In genomic region chr2:152397004-152397589, GRCm38 (mm10) we compare ENCODE assay signal across 9 mouse cellular contexts. TPM values are rescaled to one million over a fixed set of nuclear protein-coding genes. Genes with fewer than 3 reads are reported as not detected.
DNase-seq lines count a peak whose midpoint lies in the region; ATAC-seq and TF ChIP-seq lines count a peak whose summit lies in the region.
"Had no signal": no experiment of that assay in that cellular context is flagged by ENCODE, and none has a peak within 500 bp of the region (broad histone marks: within the 10 kb centered on the region; RNA-seq: fewer than 3 reads in every experiment).

No protein-coding gene starts in this region.

- no peaks in the 10 kb centered on the region for H3K9me3 ChIP-seq in hindbrain, postnatal 0 days (ENCODE audit: low read length)

- H3K9ac ChIP-seq in hindbrain, postnatal 0 days (replicated peaks; ENCODE audit: low read length): peak overlapping the region; percentile 78

- peaks cover 18% of the 10 kb centered on the region; the same call in 1 of the 2 replicates for H3K4me1 ChIP-seq in hindbrain, postnatal 0 days (ENCODE audit: insufficient read depth, low read length)

- under 1% methylated on average over 66 of the region's 77 CpGs for WGBS in hindbrain, postnatal 0 days

- H3K27ac ChIP-seq in hindbrain, postnatal 0 days: peak overlapping the region; percentile 99

- H3K36me3 ChIP-seq in hindbrain, postnatal 0 days (ENCODE audit: insufficient read depth, low read length): no peaks in the 10 kb centered on the region

- H3K27me3 ChIP-seq in hindbrain, postnatal 0 days (ENCODE audit: insufficient read depth, low read length): no peaks in the 10 kb centered on the region

- H3K4me2 ChIP-seq in hindbrain, postnatal 0 days (ENCODE audit: low read depth, low read length): peak overlapping the region; percentile 94

- TF ChIP-seq CTCF in hindbrain, postnatal 0 days (IDR thresholded peaks at IDR 0.05; ENCODE audit: low read depth): no peak

- peak; percentile 56 for DNase-seq in T-cell, adult 2 months (ENCODE audit: low spot score)
- peak; percentile 84 to 85 for DNase-seq in cerebellum, postnatal 14 days
- DNase-seq in gastrocnemius, adult 18-20 months (ENCODE audit: low spot score): peak; percentile 49
- peak; percentile 92 for DNase-seq in hindbrain, postnatal 0 days (ENCODE audit: low spot score)
- peak; percentile 68 to 93 for DNase-seq in left cerebral cortex, adult 8-10 months (ENCODE audit: low spot score in 2 of 2)
- DNase-seq in right cerebral cortex, postnatal 36 days (ENCODE audit: low spot score in 2 of 2): peak; percentile 83 to 87
- peak; percentile 85 for DNase-seq in yolk sac, embryonic 10.5 days (ENCODE audit: low spot score)

- peak; percentile 11 for ATAC-seq in hindbrain, postnatal 0 days
- ATAC-seq in megakaryocyte progenitor cell, adult 5-6 weeks (replicated peaks; ENCODE audit: poor library complexity): peak; percentile 10

- peak overlapping the region; percentile 56 for H3K4me3 ChIP-seq in hindbrain, postnatal 0 days (ENCODE audit: low read length)

RNA-seq across cellular contexts. Expression of gene Sox12, which starts 0.8 kb away (rescaled TPM):
- total RNA-seq in gastrocnemius, adult 18-20 months (2021): under 1 TPM; 0.34 to 0.57 TPM
- 49.7 and 50.2 TPM in 2 replicates for total RNA-seq in hindbrain, postnatal 0 days (2014; rRNA removed)
- 9.7 and 10.1 TPM in 2 replicates for polyA plus RNA-seq in hindbrain, postnatal 0 days (2015; fragmentation: Nextera tagmentation; extraction: Ambion mirVana)
- total RNA-seq in left cerebral cortex, adult 8-10 months (2022): 10 to 100 TPM; 12.9 to 15.4 (median 14.3) TPM
- total RNA-seq in megakaryocyte progenitor cell, adult 5-6 weeks (2015): 6.8 and 9.0 TPM in 2 replicates
- 1.9 and 2.2 TPM in 2 replicates for total RNA-seq in megakaryocyte progenitor cell, adult 5-6 weeks (2017)

RNA-seq across cellular contexts. Expression of gene Zcchc3, which starts 17.7 kb away (rescaled TPM):
- total RNA-seq in gastrocnemius, adult 18-20 months (2021): under 1 TPM; 0.62 to 0.76 TPM
- 17.4 TPM in 2 replicates for total RNA-seq in hindbrain, postnatal 0 days (2014; rRNA removed)
- polyA plus RNA-seq in hindbrain, postnatal 0 days (2015; fragmentation: Nextera tagmentation; extraction: Ambion mirVana): 15.8 and 16.1 TPM in 2 replicates
- total RNA-seq in left cerebral cortex, adult 8-10 months (2022): 10 to 100 TPM in 3 of 4 experiments, 1 to 10 TPM in 1; 9.6 to 11.2 (median 10.9) TPM
- 5.3 and 5.7 TPM in 2 replicates for total RNA-seq in megakaryocyte progenitor cell, adult 5-6 weeks (2015)
- total RNA-seq in megakaryocyte progenitor cell, adult 5-6 weeks (2017): 2.8 and 4.1 TPM in 2 replicates

RNA-seq across cellular contexts. Expression of gene 6820408C15Rik, which starts 18.3 kb away (rescaled TPM):
- not detected for total RNA-seq in gastrocnemius, adult 18-20 months (2021)
- total RNA-seq in hindbrain, postnatal 0 days (2014; rRNA removed): 2.3 and 3.9 TPM in 2 replicates
- polyA plus RNA-seq in hindbrain, postnatal 0 days (2015; fragmentation: Nextera tagmentation; extraction: Ambion mirVana): 3.6 and 4.0 TPM in 2 replicates
- total RNA-seq in left cerebral cortex, adult 8-10 months (2022): 1 to 10 TPM; 2.0 to 3.7 (median 2.7) TPM
- total RNA-seq in megakaryocyte progenitor cell, adult 5-6 weeks (2015): not detected in 2 replicates
- 0.29 TPM in 1 of 2 replicates, not detected in the other for total RNA-seq in megakaryocyte progenitor cell, adult 5-6 weeks (2017)
- total RNA-seq: neutrophil, adult 5-6 weeks had no signal

RNA-seq across cellular contexts. Expression of gene Nrsn2, which starts 20.7 kb away (rescaled TPM):
- total RNA-seq in gastrocnemius, adult 18-20 months (2021): not detected
- 64.5 and 72.2 TPM in 2 replicates for total RNA-seq in hindbrain, postnatal 0 days (2014; rRNA removed)
- polyA plus RNA-seq in hindbrain, postnatal 0 days (2015; fragmentation: Nextera tagmentation; extraction: Ambion mirVana): 83.8 and 91.3 TPM in 2 replicates
- 100 to 1,000 TPM; 112 to 125 (median 120) TPM for total RNA-seq in left cerebral cortex, adult 8-10 months (2022)
- total RNA-seq in megakaryocyte progenitor cell, adult 5-6 weeks (2015): not detected in 2 replicates
- not detected in 2 replicates for total RNA-seq in megakaryocyte progenitor cell, adult 5-6 weeks (2017)
- total RNA-seq: neutrophil, adult 5-6 weeks had no signal

RNA-seq across cellular contexts. Expression of gene Trib3, which starts 53.3 kb away (rescaled TPM):
- 1 to 10 TPM in 1 of 2 experiments, under 1 TPM in 1; 0.55 to 1.5 TPM for total RNA-seq in gastrocnemius, adult 18-20 months (2021)
- 2.5 and 4.2 TPM in 2 replicates for total RNA-seq in hindbrain, postnatal 0 days (2014; rRNA removed)
- 2.7 and 3.4 TPM in 2 replicates for polyA plus RNA-seq in hindbrain, postnatal 0 days (2015; fragmentation: Nextera tagmentation; extraction: Ambion mirVana)
- total RNA-seq in left cerebral cortex, adult 8-10 months (2022): 1 to 10 TPM in 3 of 4 experiments, under 1 TPM in 1; 0.84 to 2.1 (median 1.5) TPM
- not detected in 2 replicates for total RNA-seq in megakaryocyte progenitor cell, adult 5-6 weeks (2015)
- total RNA-seq in megakaryocyte progenitor cell, adult 5-6 weeks (2017): not detected in 2 replicates

Comparison
In these comparisons a context has a peak if more than half of its experiments do, and no peak if none do; other contexts are left out.
1. Peak in every context shown above with its lines: DNase-seq, ATAC-seq, H3K4me3 ChIP-seq and H3K27ac ChIP-seq.